Mouse (Mus musculus): ENCODE measurements at regions not wholly inside any gene's neighbourhood (a gene's known extent, or its start where the extent isn't known, plus 50 kb on each side); places are given as distances from the start of the nearest gene placed in this dataset.

- TF ChIP-seq POLR2A (IDR thresholded peaks at IDR 0.05; ENCODE audit: borderline replicate concordance, extremely low read depth, low read depth, low read length): no peak
- TF ChIP-seq CTCF (IDR thresholded peaks at IDR 0.05; ENCODE audit: insufficient read depth, low read length): no peak
- no peak for DNase-seq
- 63% methylated on average over 10 of the region's 10 CpGs for WGBS
Measured at GRCm38 (mm10) chr10:19099369-19100285, 84.2 kb upstream of the Tnfaip3 start.

GRCm38 (mm10) chr10:19094297-19094696, 78.8 kb upstream of the Tnfaip3 start:
- no peak for TF ChIP-seq POLR2A (IDR thresholded peaks at IDR 0.05; ENCODE audit: borderline replicate concordance, extremely low read depth, low read depth, low read length)
- TF ChIP-seq CTCF (IDR thresholded peaks at IDR 0.05; ENCODE audit: insufficient read depth, low read length): peak; percentile 59
- Histone ChIP-seq H3K4me1 (ENCODE audit: control insufficient read depth, insufficient read depth, low read length) (0 out of 2 replicates have a peak, but pooled peaks cover 2% of the 10 kb centered on the region), H3K4me3 (replicated peaks; ENCODE audit: extremely low read depth, low read depth, low read length) (no peak overlapping the region)
- WGBS: 22% methylated on average over 8 of the region's 8 CpGs
- peak; percentile 33 for DNase-seq

More at GRCm38 (mm10) chr10:19099369-19100285, 84.2 kb upstream of the Tnfaip3 start:
- Histone ChIP-seq H3K4me1 (ENCODE audit: control insufficient read depth, insufficient read depth, low read length) (no peaks in the 10 kb centered on the region), H3K4me3 (replicated peaks; ENCODE audit: extremely low read depth, low read depth, low read length) (no peak overlapping the region)

- no peak overlapping the region for H3K4me3 ChIP-seq (replicated peaks; ENCODE audit: extremely low read depth, low read depth, low read length)
- TF ChIP-seq POLR2A (IDR thresholded peaks at IDR 0.05; ENCODE audit: borderline replicate concordance, extremely low read depth, low read depth, low read length) (no peak), CTCF (IDR thresholded peaks at IDR 0.05; ENCODE audit: insufficient read depth, low read length) (no peak)
- H3K4me1 ChIP-seq (ENCODE audit: control insufficient read depth, insufficient read depth, low read length): 0 out of 2 replicates have a peak, but pooled peaks cover 2% of the 10 kb centered on the region
- DNase-seq: no peak
- WGBS: 58% methylated on average over 3 of the region's 3 CpGs
Measured at GRCm38 (mm10) chr10:19093689-19094088, 78.2 kb upstream of the Tnfaip3 start.

GRCm38 (mm10) chr10:19091949-19092348, 76.5 kb upstream of the Tnfaip3 start:
- 78% methylated on average over 3 of the region's 3 CpGs for WGBS
- H3K4me3 ChIP-seq (replicated peaks; ENCODE audit: extremely low read depth, low read depth, low read length): no peak overlapping the region
- DNase-seq: no peak
- TF ChIP-seq CTCF (IDR thresholded peaks at IDR 0.05; ENCODE audit: insufficient read depth, low read length) (no peak), POLR2A (IDR thresholded peaks at IDR 0.05; ENCODE audit: borderline replicate concordance, extremely low read depth, low read depth, low read length) (no peak)
- H3K4me1 ChIP-seq (ENCODE audit: control insufficient read depth, insufficient read depth, low read length): 0 out of 2 replicates have a peak, but pooled peaks cover 2% of the 10 kb centered on the region

- no peak overlapping the region for H3K4me3 ChIP-seq (replicated peaks; ENCODE audit: extremely low read depth, low read depth, low read length)
- 0 out of 2 replicates have a peak, but pooled peaks cover 2% of the 10 kb centered on the region for H3K4me1 ChIP-seq (ENCODE audit: control insufficient read depth, insufficient read depth, low read length)
- WGBS: 52% methylated on average over 3 of the region's 3 CpGs
- TF ChIP-seq POLR2A (IDR thresholded peaks at IDR 0.05; ENCODE audit: borderline replicate concordance, extremely low read depth, low read depth, low read length) (no peak), CTCF (IDR thresholded peaks at IDR 0.05; ENCODE audit: insufficient read depth, low read length) (no peak)
- no peak for DNase-seq
Measured at GRCm38 (mm10) chr10:19091110-19091509, 75.7 kb upstream of the Tnfaip3 start.

- DNase-seq: no peak
- H3K4me1 ChIP-seq (ENCODE audit: control insufficient read depth, insufficient read depth, low read length): no peaks in the 10 kb centered on the region
- whole genome bisulfite sequencing: 78% methylated on average over 1 of the region's 1 CpGs
- H3K4me3 ChIP-seq (replicated peaks; ENCODE audit: extremely low read depth, low read depth, low read length): no peak overlapping the region
- no peak for TF ChIP-seq POLR2A (IDR thresholded peaks at IDR 0.05; ENCODE audit: borderline replicate concordance, extremely low read depth, low read depth, low read length)
- no peak for TF ChIP-seq CTCF (IDR thresholded peaks at IDR 0.05; ENCODE audit: insufficient read depth, low read length)
Measured at GRCm38 (mm10) chr10:19086995-19087394, 71.5 kb upstream of the Tnfaip3 start.

- TF ChIP-seq POLR2A (IDR thresholded peaks at IDR 0.05; ENCODE audit: borderline replicate concordance, extremely low read depth, low read depth, low read length): no peak
- TF ChIP-seq CTCF (IDR thresholded peaks at IDR 0.05; ENCODE audit: insufficient read depth, low read length): no peak
- no peak for DNase-seq
- 57% methylated on average over 4 of the region's 4 CpGs for WGBS
- no peak overlapping the region for H3K4me3 ChIP-seq (replicated peaks; ENCODE audit: extremely low read depth, low read depth, low read length)
- H3K4me1 ChIP-seq (ENCODE audit: control insufficient read depth, insufficient read depth, low read length): no peaks in the 10 kb centered on the region
Measured at GRCm38 (mm10) chr10:19082136-19082535, 66.7 kb upstream of the Tnfaip3 start.

GRCm38 (mm10) chr10:19078047-19078446, 62.6 kb upstream of the Tnfaip3 start:
- no peak for DNase-seq
- TF ChIP-seq CTCF (IDR thresholded peaks at IDR 0.05; ENCODE audit: insufficient read depth, low read length) (no peak), POLR2A (IDR thresholded peaks at IDR 0.05; ENCODE audit: borderline replicate concordance, extremely low read depth, low read depth, low read length) (no peak)
- 78% methylated on average over 4 of the region's 4 CpGs for WGBS

GRCm38 (mm10) chr10:19068377-19068776, 52.9 kb upstream of the Tnfaip3 start:
- TF ChIP-seq CTCF (IDR thresholded peaks at IDR 0.05; ENCODE audit: insufficient read depth, low read length) (no peak), POLR2A (IDR thresholded peaks at IDR 0.05; ENCODE audit: borderline replicate concordance, extremely low read depth, low read depth, low read length) (no peak)
- 59% methylated on average over 5 of the region's 5 CpGs for WGBS
- DNase-seq: no peak
- H3K4me1 ChIP-seq (ENCODE audit: control insufficient read depth, insufficient read depth, low read length): no peaks in the 10 kb centered on the region; the same call in 1 of the 2 replicates
- H3K4me3 ChIP-seq (replicated peaks; ENCODE audit: extremely low read depth, low read depth, low read length): no peak overlapping the region

More at GRCm38 (mm10) chr10:19078047-19078446, 62.6 kb upstream of the Tnfaip3 start:
- no peaks in the 10 kb centered on the region for H3K4me1 ChIP-seq (ENCODE audit: control insufficient read depth, insufficient read depth, low read length)
- no peak overlapping the region for H3K4me3 ChIP-seq (replicated peaks; ENCODE audit: extremely low read depth, low read depth, low read length)
